Mouse (Mus musculus) left cerebral cortex, adult 11 months (tissue): ENCODE results near the gene Pdzk1.

Experiments used
- DNase-seq: peaks from one replicate; pipeline ENCODE4 v3.0.0; 2022; ENCODE audit warnings: low spot score

Gene Pdzk1

GRCm38 (mm10) chr3:96828984-96829383 is at the start of gene Pdzk1, which contains the start of gene Cd160:
Gene Pdzk1 (plus strand): TSS chr3:96829284.
Gene Cd160 (minus strand): TSS chr3:96829351.
- DNase-seq, result no peak

- DNase-seq, result no peak
Measured at GRCm38 (mm10) chr3:96782236-96782635, 46.8 kb upstream of the Pdzk1 start.

- no peak for DNase-seq
Measured at GRCm38 (mm10) chr3:96787784-96788183, 41.3 kb upstream of the Pdzk1 start.

GRCm38 (mm10) chr3:96788506-96788905 is 40.6 kb upstream of the Pdzk1 start:
- DNase-seq, result no peak

GRCm38 (mm10) chr3:96800254-96800653 is 28.8 kb upstream of the Pdzk1 start:
- DNase-seq, result no peak

- no peak for DNase-seq
Measured at GRCm38 (mm10) chr3:96802214-96802613, 26.9 kb upstream of the Pdzk1 start.

- no peak for DNase-seq
Measured at GRCm38 (mm10) chr3:96808136-96808535, 20.9 kb upstream of the Pdzk1 start.

GRCm38 (mm10) chr3:96808651-96809050 is 20.4 kb upstream of the Pdzk1 start:
- DNase-seq, result no peak

GRCm38 (mm10) chr3:96811232-96811631 is 17.9 kb upstream of the Pdzk1 start:
- no peak for DNase-seq

- DNase-seq, result peak; percentile 53
Measured at GRCm38 (mm10) chr3:96812395-96813091, 16.5 kb upstream of the Pdzk1 start.

GRCm38 (mm10) chr3:96813106-96813505 is 16.0 kb upstream of the Pdzk1 start:
- DNase-seq, result peak; percentile 17

GRCm38 (mm10) chr3:96813591-96814244 is 15.4 kb upstream of the Pdzk1 start:
- no peak for DNase-seq

- no peak for DNase-seq
Measured at GRCm38 (mm10) chr3:96814342-96814741, 14.7 kb upstream of the Pdzk1 start.

GRCm38 (mm10) chr3:96820116-96820915 is 8.8 kb upstream of the Pdzk1 start:
- DNase-seq, result no peak

GRCm38 (mm10) chr3:96821581-96821980 is 7.5 kb upstream of the Pdzk1 start:
- no peak for DNase-seq

GRCm38 (mm10) chr3:96823701-96824100 is 5.4 kb upstream of the Pdzk1 start:
- DNase-seq, result no peak

GRCm38 (mm10) chr3:96824614-96825013 is 4.5 kb upstream of the Pdzk1 start:
- DNase-seq, result no peak

GRCm38 (mm10) chr3:96825261-96825660 is 3.8 kb upstream of the Pdzk1 start:
- no peak for DNase-seq

GRCm38 (mm10) chr3:96828308-96828864 is 698 bp upstream of the Pdzk1 start:
- DNase-seq, result no peak

- DNase-seq, result no peak
Measured at GRCm38 (mm10) chr3:96829856-96830255, 772 bp downstream of the Pdzk1 start.

GRCm38 (mm10) chr3:96832930-96833329 is 3.8 kb downstream of the Pdzk1 start:
- no peak for DNase-seq

- DNase-seq, result no peak
Measured at GRCm38 (mm10) chr3:96834587-96835348, 5.7 kb downstream of the Pdzk1 start.
